Mouse (Mus musculus) left cerebral cortex, postnatal 10 days (tissue): ENCODE measurements at regions not wholly inside any gene's neighbourhood (a gene's known extent, or its start where the extent isn't known, plus 50 kb on each side); places are given as distances from the start of the nearest gene placed in this dataset.

Experiments
- DNase-seq, 2 experiments: peaks; one replicate each; pipeline ENCODE4 v3.0.0; 2021 to 2022; ENCODE audit warnings: low spot score in 2 of 2, mixed read lengths in 1 of 2; ENCODE audit errors: extremely low spot score in 1 of 2
- intact Hi-C: fragments of 180-260 bp; cut with DNase I; formaldehyde crosslinking; loops from one replicate; pipeline ENCODE4 v1.15.1; 2025

- intact Hi-C loops, result loop anchor here (10.0 kb wide), 1 partner anchor 125 kb away; no protein-coding TSS in a partner anchor
Measured at GRCm38 (mm10) chr6:12259629-12260028, 352.0 kb downstream of the Phf14 start.

GRCm38 (mm10) chr6:12260325-12261076 is 352.9 kb downstream of the Phf14 start:
- intact Hi-C loops, result no loop called here
- peak; percentile 39 to 66 for DNase-seq

More at GRCm38 (mm10) chr6:12259629-12260028, 352.0 kb downstream of the Phf14 start:
- DNase-seq, result no peak
